Mouse (Mus musculus): ENCODE data around the gene Rps7. TPM values are rescaled to one million over a fixed set of nuclear protein-coding genes. Genes with fewer than 3 reads are reported as not detected.

Gene Rps7
- total and polyA plus RNA-seq, 3 experiments = 300 to 2,439 (median 476) TPM

DNA sequence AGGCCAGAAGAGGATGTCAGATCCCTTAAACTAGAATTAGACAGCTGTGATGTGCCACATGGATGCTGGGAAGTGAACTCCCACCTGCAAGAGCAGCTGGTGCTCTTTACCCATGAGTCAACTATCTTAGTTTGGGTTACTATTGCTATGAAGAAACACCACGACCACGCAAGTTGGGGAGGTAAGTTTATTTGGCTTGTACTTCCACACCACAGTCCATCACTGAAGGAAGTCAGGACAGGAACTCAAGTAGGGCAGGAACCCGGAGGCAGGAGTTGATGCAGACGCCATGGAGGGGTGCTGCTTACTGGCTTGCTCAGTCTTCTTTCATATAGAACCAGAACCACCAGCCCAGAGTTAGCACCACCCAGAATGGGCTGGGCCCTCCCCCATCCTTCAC, 8.7 kb downstream of the Rps7 start:
- H3K27me3 ChIP-seq (ENCODE audit: control insufficient read depth in 1 of 2, insufficient read depth in 2 of 2, low read length in 2 of 2) = no peaks in the 10 kb centered on the region
- no peak overlapping the region for H3K4me3 ChIP-seq (ENCODE audit: control insufficient read depth in 1 of 2, insufficient read depth in 1 of 2, low read depth in 2 of 2, low read length in 2 of 2)
- peaks cover 11 to 35% of the 10 kb centered on the region in 2 experiments for H3K36me3 ChIP-seq (ENCODE audit: control insufficient read depth in 1 of 2, insufficient read depth in 2 of 2, low read length in 2 of 2)
- H3K4me1 ChIP-seq (ENCODE audit: control insufficient read depth in 1 of 2, insufficient read depth in 2 of 2, low read length in 2 of 2) = peaks cover 2 to 28% of the 10 kb centered on the region in 2 experiments; a peak in 3 of 4 replicates
- DNase-seq (ENCODE audit: low read depth, low spot score) = peak; percentile 44
- peaks cover 4% of the 10 kb centered on the region for H3K79me2 ChIP-seq (ENCODE audit: control insufficient read depth, insufficient read depth, low read length, poor library complexity)
- no peaks in the 10 kb centered on the region for H3K9me3 ChIP-seq (replicated peaks; ENCODE audit: insufficient read depth, low read length)
- H3K27ac ChIP-seq (ENCODE audit: control insufficient read depth, low read depth, low read length) = no peak overlapping the region
- TF ChIP-seq MAFK (IDR thresholded peaks at IDR 0.05; ENCODE audit: borderline replicate concordance, low read depth, low read length) (no peak), RAD21 (IDR thresholded peaks at IDR 0.05; ENCODE audit: low read depth, low read length) (no peak), NELFE (IDR thresholded peaks at IDR 0.05; ENCODE audit: low read depth, low read length) (no peak), SIN3A (IDR thresholded peaks at IDR 0.05; ENCODE audit: low read length) (no peak), ETS1 (IDR thresholded peaks at IDR 0.05; ENCODE audit: low read depth, low read length) (no peak)
- no peak overlapping the region for H3K9ac ChIP-seq (ENCODE audit: control insufficient read depth, low read depth, low read length, poor library complexity, severe bottlenecking)

DNA sequence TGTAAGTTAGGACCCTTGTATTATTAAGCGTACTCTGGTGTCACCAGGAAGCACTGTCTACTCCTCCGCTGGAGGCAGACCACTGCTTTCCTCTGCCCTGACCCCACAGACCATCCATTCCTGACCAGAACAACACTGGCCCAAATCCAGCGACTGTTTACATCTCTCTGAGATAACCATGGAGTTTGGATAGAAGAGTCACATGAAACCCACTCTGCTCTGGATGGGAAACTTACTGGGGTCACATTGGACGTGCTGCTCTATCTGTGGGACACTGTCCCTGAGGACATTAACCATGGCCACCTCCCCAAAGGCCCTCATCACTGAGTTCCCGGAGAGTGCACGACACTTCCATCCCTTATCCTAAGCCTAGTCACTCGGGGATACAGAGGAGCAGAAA, 10.3 kb downstream of the Rps7 start:
- H3K36me3 ChIP-seq (ENCODE audit: control insufficient read depth in 1 of 2, insufficient read depth in 2 of 2, low read length in 2 of 2) = peaks cover 0 to 22% of the 10 kb centered on the region in 2 experiments; a peak in 3 of 4 replicates
- no peaks in the 10 kb centered on the region for H3K9me3 ChIP-seq (replicated peaks; ENCODE audit: insufficient read depth, low read length)
- H3K4me1 ChIP-seq (ENCODE audit: control insufficient read depth in 1 of 2, insufficient read depth in 2 of 2, low read length in 2 of 2) = peaks cover 2 to 34% of the 10 kb centered on the region in 2 experiments; a peak in 3 of 4 replicates
- no peaks in the 10 kb centered on the region for H3K27me3 ChIP-seq (ENCODE audit: control insufficient read depth in 1 of 2, insufficient read depth in 2 of 2, low read length in 2 of 2)
- DNase-seq (ENCODE audit: low read depth, low spot score) = no peak
- H3K9ac ChIP-seq (ENCODE audit: control insufficient read depth, low read depth, low read length, poor library complexity, severe bottlenecking) = no peak overlapping the region
- H3K79me2 ChIP-seq (ENCODE audit: control insufficient read depth, insufficient read depth, low read length, poor library complexity) = no peaks in the 10 kb centered on the region
- no peak for TF ChIP-seq ZMIZ1 (IDR thresholded peaks at IDR 0.05; ENCODE audit: low read depth, low read length)
- TF ChIP-seq RAD21 (IDR thresholded peaks at IDR 0.05; ENCODE audit: low read depth, low read length) = no peak
- TF ChIP-seq TAL1 (IDR thresholded peaks at IDR 0.05; ENCODE audit: low read length) = no peak
- TF ChIP-seq POLR2AphosphoS2 (IDR thresholded peaks at IDR 0.05; ENCODE audit: low read length) = no peak
- no peak for TF ChIP-seq MYC (IDR thresholded peaks at IDR 0.05; ENCODE audit: low read depth, low read length)
- no peak for TF ChIP-seq ZNF384 (IDR thresholded peaks at IDR 0.05; ENCODE audit: low read depth, low read length)
- no peak for TF ChIP-seq NRF1 (IDR thresholded peaks at IDR 0.05; ENCODE audit: insufficient read depth, low read depth, low read length, poor library complexity, severe bottlenecking)
- no peak for TF ChIP-seq POLR2A (IDR thresholded peaks at IDR 0.05; ENCODE audit: control insufficient read depth in 1 of 2, insufficient read depth in 1 of 2, low read depth in 1 of 2, low read length in 2 of 2, poor library complexity in 1 of 2)
- TF ChIP-seq NELFE (IDR thresholded peaks at IDR 0.05; ENCODE audit: low read depth, low read length) = no peak
- TF ChIP-seq MAZ (IDR thresholded peaks at IDR 0.05; ENCODE audit: low read depth, low read length) = no peak
- TF ChIP-seq USF2 (IDR thresholded peaks at IDR 0.05; ENCODE audit: borderline replicate concordance in 1 of 2, insufficient read depth in 1 of 2, low read depth in 1 of 2, low read length in 2 of 2) = no peak
- no peak for TF ChIP-seq CTCF (IDR thresholded peaks at IDR 0.05 in 2 of 3, conservative IDR thresholded peaks at IDR 0.05 in 1 of 3; ENCODE audit: control insufficient read depth in 1 of 3, insufficient read depth in 1 of 3, low read depth in 2 of 3, low read length in 3 of 3, poor library complexity in 1 of 3, severe bottlenecking in 1 of 3)
- no peak for TF ChIP-seq MAX (IDR thresholded peaks at IDR 0.05; ENCODE audit: low read length)
- TF ChIP-seq BHLHE40 (IDR thresholded peaks at IDR 0.05; ENCODE audit: borderline replicate concordance, low read depth, low read length) = no peak
- no peak for TF ChIP-seq SMC3 (IDR thresholded peaks at IDR 0.05; ENCODE audit: low read depth, low read length)
- no peak for TF ChIP-seq MYB (IDR thresholded peaks at IDR 0.05; ENCODE audit: low read depth, low read length)
- H3K4me3 ChIP-seq (ENCODE audit: control insufficient read depth in 1 of 2, insufficient read depth in 1 of 2, low read depth in 2 of 2, low read length in 2 of 2) = no peak overlapping the region
- no peak overlapping the region for H3K27ac ChIP-seq (ENCODE audit: control insufficient read depth, low read depth, low read length)
